In genomic region chr10:56831966-56832365, GRCm38 (mm10) we compare ENCODE assay signal across 22 mouse cellular contexts.
DNase-seq lines count a peak whose midpoint lies in the region; ATAC-seq lines count a peak whose summit lies in the region.
"Had no signal": no experiment of that assay in that cellular context is flagged by ENCODE, and none has a peak within 500 bp of the region (broad histone marks: within the 10 kb centered on the region; RNA-seq: fewer than 3 reads in every experiment).

No protein-coding gene starts in this region.

- no peaks in the 10 kb centered on the region for H3K4me1 ChIP-seq in kidney, embryonic 15.5 days
- H3K4me1 ChIP-seq in midbrain, embryonic 11.5 days (ENCODE audit: control insufficient read depth, insufficient read depth, low read length): no peaks in the 10 kb centered on the region
- H3K4me1 ChIP-seq in midbrain, embryonic 15.5 days: no peaks in the 10 kb centered on the region
- H3K4me1 ChIP-seq: embryonic facial prominence, embryonic 12.5 days; heart, embryonic 15.5 days; hindbrain, embryonic 10.5 days had no signal

- WGBS in kidney, embryonic 15.5 days: 77% methylated on average over 4 of the region's 4 CpGs
- WGBS in midbrain, embryonic 11.5 days: 93% methylated on average over 4 of the region's 4 CpGs
- 84% methylated on average over 4 of the region's 4 CpGs for WGBS in midbrain, embryonic 15.5 days

- no peaks in the 10 kb centered on the region for H3K36me3 ChIP-seq in kidney, embryonic 15.5 days
- no peaks in the 10 kb centered on the region for H3K36me3 ChIP-seq in midbrain, embryonic 11.5 days (ENCODE audit: control insufficient read depth, insufficient read depth, low read length)
- no peaks in the 10 kb centered on the region for H3K36me3 ChIP-seq in midbrain, embryonic 15.5 days (replicated peaks)
- H3K36me3 ChIP-seq: embryonic facial prominence, embryonic 12.5 days; heart, embryonic 15.5 days; hindbrain, embryonic 10.5 days had no signal

- H3K27me3 ChIP-seq in kidney, embryonic 15.5 days: no peaks in the 10 kb centered on the region
- H3K27me3 ChIP-seq in midbrain, embryonic 11.5 days (ENCODE audit: control insufficient read depth, insufficient read depth, low read length): no peaks in the 10 kb centered on the region
- no peaks in the 10 kb centered on the region for H3K27me3 ChIP-seq in midbrain, embryonic 15.5 days (replicated peaks)
- H3K27me3 ChIP-seq: embryonic facial prominence, embryonic 12.5 days; heart, embryonic 15.5 days had no signal

- H3K4me2 ChIP-seq in kidney, embryonic 15.5 days: no peak overlapping the region
- no peak overlapping the region for H3K4me2 ChIP-seq in midbrain, embryonic 11.5 days
- H3K4me2 ChIP-seq in midbrain, embryonic 15.5 days: no peak overlapping the region
- H3K4me2 ChIP-seq: embryonic facial prominence, embryonic 12.5 days; heart, embryonic 15.5 days; liver, embryonic 11.5 days had no signal

- no peaks in the 10 kb centered on the region for H3K9me3 ChIP-seq in kidney, embryonic 15.5 days (replicated peaks)
- no peaks in the 10 kb centered on the region for H3K9me3 ChIP-seq in midbrain, embryonic 11.5 days (ENCODE audit: control insufficient read depth, low read length)
- no peaks in the 10 kb centered on the region for H3K9me3 ChIP-seq in midbrain, embryonic 15.5 days
- H3K9me3 ChIP-seq: embryonic facial prominence, embryonic 12.5 days; heart, embryonic 15.5 days; hindbrain, embryonic 10.5 days had no signal

- H3K4me3 ChIP-seq in kidney, embryonic 15.5 days (replicated peaks): no peak overlapping the region
- H3K4me3 ChIP-seq in midbrain, embryonic 11.5 days (ENCODE audit: low read depth, low read length): no peak overlapping the region
- no peak overlapping the region for H3K4me3 ChIP-seq in midbrain, embryonic 15.5 days
- H3K4me3 ChIP-seq: embryonic facial prominence, embryonic 12.5 days; erythroblast, embryonic 14.5 days; heart, embryonic 15.5 days; hindbrain, embryonic 10.5 days had no signal

- no peak overlapping the region for H3K9ac ChIP-seq in kidney, embryonic 15.5 days
- no peak overlapping the region for H3K9ac ChIP-seq in midbrain, embryonic 11.5 days (ENCODE audit: low read length)
- no peak overlapping the region for H3K9ac ChIP-seq in midbrain, embryonic 15.5 days
- H3K9ac ChIP-seq: embryonic facial prominence, embryonic 12.5 days; heart, embryonic 15.5 days had no signal

- peak; percentile 38 for DNase-seq in adrenal gland, postnatal 10 days
- DNase-seq in adrenal gland, adult 18-20 months (ENCODE audit: low spot score in 2 of 2): no peak
- no peak for DNase-seq in kidney, postnatal 4 days
- peak; percentile 35 for DNase-seq in midbrain, embryonic 11.5 days (ENCODE audit: low spot score, missing footprints)
- peak; percentile 37 for DNase-seq in fibroblast of lung, adult 2 months (ENCODE audit: low read depth)
- DNase-seq: cerebellum, adult 9-11 months; kidney, adult 18-20 months; kidney, postnatal 10 days; left cerebral cortex, postnatal 4 days; lung, adult 18-20 months; lung, postnatal 14 days; spleen, adult 18-20 months; thymus, postnatal 25 days had no signal

- 0 out of 2 replicates have a peak, but pooled peaks have one; percentile 36 for ATAC-seq in kidney, embryonic 15.5 days (replicated peaks; ENCODE audit: low FRiP score)
- ATAC-seq in midbrain, embryonic 11.5 days (ENCODE audit: low FRiP score): no peak
- ATAC-seq in midbrain, embryonic 15.5 days (replicated peaks): no peak
- ATAC-seq: CD4-positive, CD25-positive, alpha-beta regulatory T cell, adult 4 months; Patski had no signal

- H3K27ac ChIP-seq in kidney, embryonic 15.5 days: no peak overlapping the region
- no peak overlapping the region for H3K27ac ChIP-seq in midbrain, embryonic 11.5 days (ENCODE audit: low read depth, low read length)
- H3K27ac ChIP-seq in midbrain, embryonic 15.5 days: no peak overlapping the region
- H3K27ac ChIP-seq: embryonic facial prominence, embryonic 12.5 days; heart, embryonic 15.5 days; hindbrain, embryonic 10.5 days had no signal

Comparison
In these comparisons a context has a peak if more than half of its experiments do, and no peak if none do; other contexts are left out.
1. DNase-seq: peak in adrenal gland, postnatal 10 days (single experiment), midbrain, embryonic 11.5 days (single experiment) and fibroblast of lung, adult 2 months (single experiment); none in adrenal gland, adult 18-20 months (0 of 2) and kidney, postnatal 4 days (0 of 2).